Mouse (Mus musculus) urinary bladder, postnatal 4 days (tissue): ENCODE results near the gene Phkb.
"Not testable (repeated sequence)": the region's sequence is repeated elsewhere in the genome, so short reads cannot be mapped to it uniquely, and the experiment has no call there.

Experiments used
- DNase-seq, 2 experiments: peaks; one replicate each; pipeline ENCODE4 v3.0.0; 2021 to 2022; ENCODE audit warnings: low spot score in 2 of 2

The Phkb gene

GRCm38 (mm10) chr8:85840657-85841488, at the start of gene Phkb, which contains the start of gene Itfg1:
TSS of gene Phkb (plus strand) at chr8:85840959.
TSS of gene Itfg1 (minus strand) at chr8:85840921.
- peak; percentile 88 to 89 for DNase-seq

DNA sequence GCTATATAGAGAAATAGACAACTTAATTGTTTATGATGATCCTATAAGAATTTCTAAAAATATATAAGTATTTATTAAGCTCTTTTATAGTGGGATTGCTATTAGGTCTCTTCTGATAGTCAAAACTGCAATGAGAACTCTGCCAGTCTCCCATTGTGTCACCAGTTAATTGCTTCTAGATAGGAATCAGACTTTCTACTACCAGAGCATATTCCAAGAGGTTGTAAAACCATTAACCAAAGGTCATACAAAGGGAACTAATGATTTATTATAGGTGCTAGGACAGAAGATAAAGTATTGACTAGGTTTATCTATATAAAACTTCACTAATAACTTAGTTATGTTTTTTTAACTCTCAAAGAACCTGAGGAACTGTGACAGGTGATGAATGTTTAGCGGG, 44.4 kb upstream of the Phkb start:
- not testable (repeated sequence) for DNase-seq

DNA sequence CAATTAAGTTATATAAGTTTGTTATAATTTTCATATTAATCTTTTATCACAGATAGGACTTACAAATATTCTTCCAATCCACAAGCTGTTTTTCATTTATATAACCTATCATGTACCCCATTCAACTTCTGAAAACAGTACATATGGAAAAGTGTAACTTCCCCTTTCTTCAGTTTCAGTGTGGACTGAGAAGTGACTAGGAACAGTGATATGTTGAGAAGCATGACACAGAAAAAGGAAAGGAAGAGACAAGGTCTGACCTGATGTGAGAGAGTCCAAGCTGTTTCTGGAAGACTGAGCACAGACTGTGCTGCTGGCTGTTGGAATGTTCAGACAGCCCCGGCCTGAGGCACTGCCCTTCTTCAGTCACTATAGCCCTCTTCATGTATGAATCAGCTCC, 40.6 kb upstream of the Phkb start:
- no peak for DNase-seq

DNA sequence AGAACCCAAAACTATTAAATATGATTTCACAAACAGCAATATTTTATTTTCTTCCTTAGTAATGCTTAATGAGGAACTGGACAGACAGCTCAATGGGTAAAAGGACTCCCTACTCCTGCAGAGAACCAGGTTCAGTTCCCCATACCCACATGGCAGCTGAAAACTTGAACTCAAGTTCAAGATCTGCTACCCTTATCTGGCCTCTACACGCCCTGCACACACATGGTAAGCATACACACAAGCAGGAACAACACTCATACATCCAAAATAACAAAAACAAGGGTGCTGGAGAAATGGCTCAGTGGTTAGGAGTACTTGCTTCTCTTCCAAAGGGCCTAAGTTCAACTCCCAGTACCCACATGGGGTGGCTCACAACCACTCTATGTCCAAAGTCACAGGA, 39.4 kb upstream of the Phkb start:
- no peak for DNase-seq

- no peak for DNase-seq
These were observed 27.1 kb upstream of the Phkb start for GRCm38 (mm10) chr8:85813621-85814020.

- DNase-seq: no peak
These were observed 673 bp upstream of the Phkb start for GRCm38 (mm10) chr8:85839916-85840656.

DNA sequence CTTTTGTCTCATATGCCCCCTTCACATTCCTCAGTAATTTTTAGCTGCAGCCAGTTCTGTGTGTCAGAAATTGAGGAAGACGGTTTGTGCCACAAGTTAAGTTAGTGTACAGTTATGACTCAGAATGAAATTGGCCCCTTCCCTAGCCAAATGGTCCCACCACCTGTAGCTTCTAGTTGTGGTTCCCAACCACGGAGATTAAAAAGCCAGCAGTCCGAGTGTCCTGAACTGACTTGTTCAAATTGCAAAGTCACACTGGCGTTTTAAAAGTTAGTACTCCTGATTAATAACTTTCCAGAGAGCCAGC, 683 bp downstream of the Phkb start:
- no peak for DNase-seq

DNA sequence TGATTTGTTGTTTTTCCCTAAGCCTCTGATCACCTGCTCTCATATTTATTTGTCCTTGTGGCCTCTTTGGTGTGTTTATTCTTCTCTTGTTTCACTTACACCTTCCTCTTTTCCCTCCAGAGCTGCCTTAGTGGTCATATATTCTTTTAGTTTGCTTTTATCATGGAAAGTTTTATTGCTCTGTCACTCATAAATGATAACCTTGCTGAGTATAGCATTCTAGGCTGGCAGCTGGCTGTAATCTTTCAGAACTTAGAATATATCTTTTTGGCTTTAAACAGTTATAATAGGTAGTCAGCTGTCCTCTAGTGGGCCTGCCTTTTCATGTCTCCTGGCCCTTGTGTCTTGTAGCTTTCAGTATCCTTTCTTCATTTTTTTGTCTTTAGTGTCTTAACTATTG, 5.1 kb downstream of the Phkb start:
- no peak for DNase-seq

DNA sequence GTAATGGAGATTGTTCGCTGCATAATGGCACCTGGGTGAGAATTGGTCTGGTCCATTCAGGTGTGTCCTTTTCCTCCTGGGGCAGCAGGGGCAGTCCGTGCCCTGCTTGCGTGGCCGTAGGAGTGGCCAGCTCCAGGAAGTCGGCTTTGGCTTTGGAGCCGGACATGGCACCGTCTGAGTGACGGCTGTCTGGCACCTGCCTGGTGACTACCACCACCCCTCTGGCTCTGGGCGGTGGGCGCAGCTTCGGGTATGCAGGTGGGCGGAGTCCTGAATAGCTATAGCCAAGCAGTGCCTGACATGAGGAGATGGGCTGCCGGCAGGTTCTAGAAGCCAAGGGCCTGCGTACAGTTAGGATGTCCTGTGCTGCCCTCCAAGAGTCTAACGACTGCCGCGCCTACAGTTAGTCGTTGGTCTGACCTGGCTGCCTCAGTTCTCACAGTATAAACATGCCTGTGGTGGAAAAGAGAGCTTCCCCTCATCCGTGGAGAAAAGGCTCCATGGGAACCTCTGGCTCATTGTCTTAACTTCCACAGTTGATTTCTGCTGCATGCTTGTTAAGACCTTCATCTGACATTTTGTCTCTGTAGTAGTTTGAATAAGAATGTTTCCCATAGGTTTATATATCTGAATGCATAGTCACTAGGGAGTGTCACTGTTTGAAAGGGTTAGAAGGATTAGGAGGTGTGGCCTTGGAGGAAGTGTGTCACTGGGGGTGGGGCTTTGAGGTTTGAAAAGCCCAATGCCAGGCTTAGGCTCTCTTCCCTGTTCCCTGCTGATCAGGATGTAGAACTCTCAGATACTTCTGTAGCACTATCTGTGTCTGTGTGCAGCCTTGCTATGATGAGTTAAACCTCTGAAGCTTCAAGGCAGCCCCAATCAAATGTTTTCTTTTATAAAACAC, 13.7 kb downstream of the Phkb start:
- no peak for DNase-seq

DNA sequence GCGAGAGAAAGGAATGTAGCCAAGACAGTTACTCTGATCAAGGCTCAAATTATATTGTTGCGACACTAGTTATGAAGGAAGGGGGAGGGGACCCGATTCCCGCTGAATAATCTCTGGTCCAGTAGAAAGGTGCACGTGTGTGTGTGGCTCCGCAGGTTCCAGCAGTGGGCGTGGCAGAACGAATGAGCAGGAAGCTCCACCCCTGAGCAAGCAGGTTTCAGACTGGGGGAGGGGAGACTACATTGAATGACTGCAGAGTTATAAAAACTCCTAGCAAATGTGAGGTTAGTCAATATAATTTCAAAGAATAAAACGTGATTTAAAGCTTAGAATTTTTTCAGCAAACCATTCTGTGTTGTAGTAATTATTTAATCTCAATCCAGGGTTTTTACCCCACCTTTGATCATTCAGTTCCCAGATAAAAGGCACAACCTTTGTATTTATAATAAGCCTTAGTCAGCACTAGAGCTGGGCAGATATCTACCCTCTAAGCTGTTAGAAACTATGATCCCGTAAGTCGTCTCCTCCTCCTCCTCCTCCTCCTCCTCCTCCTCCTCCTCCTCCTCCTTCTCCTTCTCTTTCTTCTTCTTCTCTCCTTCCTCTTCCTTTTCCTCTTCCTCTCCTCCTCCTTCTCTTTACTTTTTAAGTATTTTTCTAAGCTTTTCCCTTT, 16.6 kb downstream of the Phkb start:
- DNase-seq: not testable (repeated sequence)

DNA sequence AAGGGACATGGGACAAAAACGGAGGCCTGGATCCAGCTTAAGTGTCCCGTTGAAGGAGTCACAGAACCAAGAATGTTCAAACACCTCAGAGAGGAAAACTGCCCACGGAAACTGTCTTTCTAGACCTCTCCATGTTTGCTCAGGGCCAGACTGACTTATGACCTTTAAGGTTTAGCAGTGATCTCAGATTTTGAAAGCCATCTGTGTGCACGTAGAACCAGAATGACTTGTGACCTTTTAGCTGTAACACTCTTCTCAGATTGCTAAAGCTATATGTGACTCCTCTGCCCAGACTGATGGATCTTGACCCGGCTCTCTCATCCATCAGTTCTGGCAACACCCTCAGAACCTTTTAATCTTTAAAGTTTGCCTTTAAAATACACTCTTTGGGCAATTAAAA, 19.9 kb downstream of the Phkb start:
- DNase-seq: no peak

- DNase-seq: no peak
These were observed 21.6 kb downstream of the Phkb start for GRCm38 (mm10) chr8:85862381-85862780.

GRCm38 (mm10) chr8:85871660-85872059, 30.9 kb downstream of the Phkb start:
- DNase-seq: no peak

DNA sequence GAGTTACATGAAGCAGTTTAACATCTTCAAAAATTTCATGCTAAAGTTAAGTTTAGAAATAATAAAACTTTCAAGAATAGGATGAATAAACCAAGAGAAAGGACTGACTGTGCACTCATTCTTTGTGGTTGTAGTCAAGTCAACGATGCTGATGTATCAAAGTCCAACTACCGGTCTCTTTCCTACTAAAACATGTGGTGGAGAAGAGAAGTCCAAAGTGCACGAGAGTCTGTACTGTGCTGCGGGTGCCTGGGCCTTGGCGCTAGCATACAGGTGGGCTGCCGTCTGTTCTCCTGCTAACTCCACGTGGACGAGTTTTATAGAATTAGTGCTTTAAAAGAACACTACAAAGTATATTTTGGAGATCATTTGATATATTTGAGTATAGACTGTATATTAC, 37.2 kb downstream of the Phkb start:
- no peak for DNase-seq

- no peak for DNase-seq
These were observed 38.9 kb downstream of the Phkb start for GRCm38 (mm10) chr8:85879624-85880023.

DNA sequence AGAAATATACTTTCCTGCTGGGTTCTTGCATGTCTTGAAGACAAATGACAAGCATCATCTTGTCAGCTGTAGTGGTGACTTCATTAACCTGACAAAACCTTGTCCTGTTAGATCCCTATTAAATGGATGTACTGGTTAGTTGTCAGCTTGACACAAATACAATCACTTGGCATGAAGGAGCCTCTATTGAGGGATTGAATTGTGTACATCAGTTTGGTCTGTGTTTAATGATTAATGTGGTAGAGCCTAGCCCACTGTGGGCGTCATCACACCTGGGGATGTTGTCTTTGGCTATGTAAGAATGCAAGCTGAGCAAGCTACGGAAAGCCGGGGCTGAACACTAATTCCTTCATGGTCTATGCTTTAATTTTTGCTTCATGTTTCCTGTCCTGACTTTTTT, 44.1 kb downstream of the Phkb start:
- no peak for DNase-seq

- DNase-seq: no peak
These were observed 56.9 kb downstream of the Phkb start for GRCm38 (mm10) chr8:85897636-85898035.

DNA sequence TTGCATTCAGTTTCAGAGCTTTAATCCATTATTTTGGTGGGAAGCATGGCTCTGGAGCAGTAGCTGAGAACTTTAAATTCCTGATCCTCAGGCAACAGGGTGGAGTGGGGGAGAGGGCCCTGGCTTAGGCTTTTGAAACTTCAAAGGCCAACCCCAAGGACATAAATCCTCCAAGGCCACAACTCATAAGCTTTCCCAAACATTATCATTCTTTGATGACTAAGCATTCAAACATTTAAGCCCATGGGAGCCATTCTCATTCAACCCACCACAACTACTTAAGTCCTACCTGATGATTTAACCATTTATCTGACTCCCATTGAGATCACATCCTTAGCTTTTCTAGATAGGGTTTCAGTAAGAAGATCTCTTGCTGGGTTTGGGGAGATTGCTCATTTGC, 84.2 kb downstream of the Phkb start:
- no peak for DNase-seq

- DNase-seq: no peak
These were observed 84.8 kb downstream of the Phkb start for GRCm38 (mm10) chr8:85925574-85925973.

DNA sequence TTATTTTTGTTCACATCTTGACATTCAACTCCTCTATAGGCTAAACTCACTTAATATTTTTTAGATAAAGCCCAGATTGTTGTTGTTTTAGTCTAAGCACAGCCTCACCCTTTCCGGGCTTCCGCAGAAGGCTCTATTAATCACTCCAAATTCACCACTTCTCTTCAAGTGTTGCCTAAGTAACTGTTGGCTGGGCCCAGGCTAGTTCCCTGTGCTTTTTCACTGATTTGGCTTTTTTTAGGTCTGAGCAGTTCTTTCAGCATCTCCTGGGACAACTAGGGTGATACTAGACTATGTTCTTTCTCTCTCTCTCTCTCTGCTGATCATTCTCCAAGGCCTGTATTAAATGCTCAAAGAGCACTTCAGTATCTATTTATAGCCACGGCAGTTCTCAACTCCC, 85.3 kb downstream of the Phkb start:
- DNase-seq: no peak

DNA sequence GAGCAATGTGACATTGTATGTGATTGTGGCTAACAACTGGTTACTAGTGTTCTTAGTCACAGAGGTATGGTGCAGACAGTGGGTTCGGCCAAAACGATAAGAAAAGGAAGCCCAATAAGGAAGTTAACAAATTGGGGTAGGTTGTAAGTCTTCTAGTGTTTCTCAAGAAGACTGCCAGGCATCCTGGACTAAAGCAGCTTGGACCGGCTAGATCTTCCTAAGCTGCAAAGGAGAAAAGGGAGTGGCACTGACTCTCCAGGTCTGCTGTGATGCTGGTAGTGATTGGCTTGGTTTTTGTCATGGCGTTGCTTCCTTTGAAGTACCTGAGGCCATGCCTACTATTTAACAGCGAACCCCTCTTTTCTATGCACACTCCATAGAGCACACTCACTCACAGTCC, 95.4 kb downstream of the Phkb start:
- DNase-seq: no peak

GRCm38 (mm10) chr8:85937343-85937742, 96.6 kb downstream of the Phkb start:
- no peak for DNase-seq
